Comparison of ENCODE assay signal across 9 mouse cellular contexts in genomic region chr13:63324978-63325848, GRCm38 (mm10).
DNase-seq lines count a peak whose midpoint lies in the region; ATAC-seq and TF ChIP-seq lines count a peak whose summit lies in the region.
"Had no signal": no experiment of that assay in that cellular context is flagged by ENCODE, and none has a peak within 500 bp of the region (broad histone marks: within the 10 kb centered on the region; RNA-seq: fewer than 3 reads in every experiment).

No protein-coding gene starts in this region.

- no peak overlapping the region for H3K4me3 ChIP-seq in testis, adult 2 months (ENCODE audit: control insufficient read depth, low read depth, low read length)
- no peak overlapping the region for H3K4me3 ChIP-seq in intestine, postnatal 0 days (ENCODE audit: low read depth, low read length)

- H3K9ac ChIP-seq in intestine, postnatal 0 days (ENCODE audit: low read depth, low read length): no peak overlapping the region

- no peaks in the 10 kb centered on the region for H3K27me3 ChIP-seq in testis, adult 2 months (ENCODE audit: control insufficient read depth, insufficient read depth, low read length)
- no peaks in the 10 kb centered on the region for H3K27me3 ChIP-seq in intestine, postnatal 0 days (replicated peaks; ENCODE audit: control insufficient read depth, insufficient read depth, low read length)

- H3K4me1 ChIP-seq in testis, adult 2 months (ENCODE audit: control insufficient read depth, insufficient read depth, low read length): peaks cover 4% of the 10 kb centered on the region
- H3K4me1 ChIP-seq in intestine, postnatal 0 days (replicated peaks; ENCODE audit: control insufficient read depth, insufficient read depth, low read length): peaks cover 4% of the 10 kb centered on the region; the same call in 1 of the 2 replicates

- DNase-seq in heart, adult 11 months: peak; percentile 87
- no peak for DNase-seq in heart, adult 8-10 months (ENCODE audit: low spot score)
- no peak for DNase-seq in testis, postnatal 10 days (ENCODE audit: low spot score)
- DNase-seq in yolk sac, embryonic 10.5 days (ENCODE audit: low spot score): peak; percentile 45
- DNase-seq in spleen, adult 12 weeks (ENCODE audit: low spot score): no peak
- no peak for DNase-seq in right cerebral cortex, adult 2 months (ENCODE audit: low spot score in 2 of 2)
- DNase-seq: kidney, adult 18-20 months had no signal

- no peak overlapping the region for H3K4me2 ChIP-seq in intestine, postnatal 0 days (replicated peaks; ENCODE audit: low read depth)

- H3K27ac ChIP-seq in testis, adult 2 months (ENCODE audit: control insufficient read depth, insufficient read depth, low read depth, low read length): peak overlapping the region; percentile 76
- H3K27ac ChIP-seq in intestine, postnatal 0 days (ENCODE audit: low read depth, low read length): peak overlapping the region; percentile 42

- 56% methylated on average over 10 of the region's 10 CpGs for WGBS in intestine, postnatal 0 days

- TF ChIP-seq POLR2A in testis, adult 2 months (IDR thresholded peaks at IDR 0.05; ENCODE audit: control insufficient read depth, low read depth, low read length): no peak

- ATAC-seq in intestine, postnatal 0 days: peak; percentile 50; the same call in 1 of the 2 replicates

- TF ChIP-seq CTCF in testis, adult 2 months (IDR thresholded peaks at IDR 0.05; ENCODE audit: control insufficient read depth, insufficient read depth, insufficient replicate concordance, low read depth, low read length): no peak
- TF ChIP-seq CTCF in intestine, postnatal 0 days (IDR thresholded peaks at IDR 0.05; ENCODE audit: low read depth): no peak

- H3K9me3 ChIP-seq in intestine, postnatal 0 days (ENCODE audit: control insufficient read depth): no peaks in the 10 kb centered on the region

- H3K36me3 ChIP-seq in testis, adult 2 months (ENCODE audit: control insufficient read depth, insufficient read depth, low read length): no peaks in the 10 kb centered on the region
- no peaks in the 10 kb centered on the region for H3K36me3 ChIP-seq in intestine, postnatal 0 days (ENCODE audit: control insufficient read depth, insufficient read depth)

Comparison
In these comparisons a context has a peak if more than half of its experiments do, and no peak if none do; other contexts are left out.
1. DNase-seq: peak in heart, adult 11 months (single experiment) and yolk sac, embryonic 10.5 days (single experiment); none in heart, adult 8-10 months (single experiment), testis, postnatal 10 days (single experiment), spleen, adult 12 weeks (single experiment) and right cerebral cortex, adult 2 months (0 of 2).